Mouse (Mus musculus) gastrocnemius, postnatal 4 days (tissue): ENCODE measurements around the gene Npm1. TPM values are rescaled to one million over a fixed set of nuclear protein-coding genes. Genes with fewer than 3 reads are reported as not detected.

Experiments
- DNase-seq, 2 experiments: peaks; one replicate each; pipeline ENCODE4 v3.0.0; 2021 to 2022; ENCODE audit warnings: low spot score in 2 of 2, mixed read lengths in 2 of 2
- total RNA-seq, 2 experiments: library from RNA; stranded (reverse); gene quantifications; 2 replicates each; pipeline ENCODE4 v1.2.3; 2021

Gene Npm1
- total RNA-seq, 2 experiments from 2014 or later: 331 to 334 TPM

- no peak for DNase-seq
Measured at GRCm38 (mm10) chr11:33181804-33182203, 18.8 kb upstream of the Npm1 start.

DNA sequence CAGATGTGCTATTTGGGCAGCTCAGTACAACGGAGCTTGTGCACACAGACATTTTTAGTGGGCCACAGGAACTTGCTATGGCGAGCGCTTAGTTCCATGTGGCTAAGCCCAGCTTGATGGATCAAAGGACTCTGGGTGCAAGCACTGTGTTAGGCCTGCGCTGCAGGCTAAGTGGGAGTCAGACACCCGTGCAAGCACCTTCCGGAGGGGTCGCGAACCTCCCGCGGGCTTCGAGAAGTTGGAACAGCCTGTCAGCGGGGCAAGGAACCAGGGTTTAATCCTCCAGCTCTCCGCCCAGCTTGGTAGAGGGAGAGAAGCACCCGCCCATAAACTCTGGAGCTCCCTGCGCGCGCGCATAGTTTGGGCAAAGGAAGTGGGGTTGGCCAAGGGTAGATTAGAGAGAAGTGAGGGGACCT is 17.7 kb upstream of the Npm1 start:
- DNase-seq: no peak

DNA sequence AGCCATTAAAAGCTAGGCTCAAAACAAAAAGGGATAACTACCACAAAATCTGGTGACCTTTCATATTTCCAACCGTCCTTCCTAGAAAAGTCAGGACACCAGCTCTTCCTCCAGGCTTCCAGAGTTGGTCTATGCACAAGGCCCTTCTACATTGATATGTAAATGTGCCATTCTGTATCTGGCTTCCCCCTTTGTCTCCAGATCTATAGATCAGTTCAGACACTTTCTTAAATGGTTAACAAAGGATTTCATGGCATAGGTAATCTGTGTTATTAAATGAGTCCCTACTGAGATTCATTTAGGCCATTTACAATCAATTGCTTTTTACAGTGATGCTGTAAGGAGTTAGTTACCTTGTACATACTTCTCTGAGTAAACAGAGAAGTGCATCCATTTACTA is 16.8 kb upstream of the Npm1 start:
- no peak for DNase-seq

DNA sequence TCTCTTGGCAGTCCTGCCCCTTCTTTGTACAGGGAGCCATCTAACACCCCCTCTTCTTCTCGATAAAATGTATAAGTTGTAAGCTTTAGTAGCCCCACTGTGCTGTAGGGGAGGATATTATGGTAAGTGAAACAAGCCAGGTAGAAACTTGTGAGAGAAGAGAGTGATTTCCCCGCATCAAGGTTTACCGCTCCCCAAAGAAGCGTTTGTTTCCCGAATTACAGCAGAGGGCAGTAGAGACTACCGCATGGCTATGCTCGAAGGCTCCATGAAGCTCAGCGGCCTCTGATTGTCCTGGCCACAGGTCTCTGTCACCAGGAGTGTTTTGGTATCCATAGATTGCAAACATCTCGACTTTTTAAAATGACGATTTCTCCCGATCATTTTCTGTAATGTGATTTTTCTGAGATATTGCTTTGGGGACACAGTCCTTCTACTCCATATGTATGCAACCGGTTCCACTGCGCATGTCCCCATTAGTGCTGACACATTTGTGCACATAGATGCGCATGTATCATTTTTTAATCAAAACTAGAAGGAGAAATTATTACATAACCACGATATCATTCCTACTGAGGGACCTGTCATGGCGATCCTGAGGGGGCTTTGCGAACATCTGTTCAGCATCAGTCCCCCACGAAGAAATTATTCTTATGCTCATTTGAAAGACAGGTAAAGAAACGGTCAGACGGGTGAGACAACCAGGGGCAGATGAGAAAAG is 13.7 kb upstream of the Npm1 start:
- peak in 1 of 2 experiments; percentile 34 for DNase-seq

GRCm38 (mm10) chr11:33175768-33176167 is 12.8 kb upstream of the Npm1 start:
- DNase-seq: no peak

DNA sequence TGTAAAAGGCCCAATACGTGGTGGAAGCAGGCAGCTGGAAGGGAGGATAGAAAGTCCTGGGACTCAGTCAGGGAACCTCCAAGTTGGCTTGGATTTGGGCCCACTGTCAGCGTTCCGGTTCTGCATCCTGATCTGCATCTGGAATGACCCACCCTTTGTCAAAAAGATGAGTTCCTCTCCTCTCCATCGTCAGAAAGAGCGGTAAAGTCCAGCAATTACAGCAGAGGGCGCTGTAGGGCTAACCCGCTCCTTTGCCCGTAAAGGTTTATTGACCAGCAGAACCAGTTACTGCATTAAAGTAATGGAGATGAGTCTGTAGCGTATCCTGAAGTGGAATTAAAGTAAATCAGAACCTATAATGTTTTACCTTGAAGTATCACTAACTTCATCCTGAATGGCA is 7.5 kb upstream of the Npm1 start:
- peak in 1 of 2 experiments; percentile 44 for DNase-seq

DNA sequence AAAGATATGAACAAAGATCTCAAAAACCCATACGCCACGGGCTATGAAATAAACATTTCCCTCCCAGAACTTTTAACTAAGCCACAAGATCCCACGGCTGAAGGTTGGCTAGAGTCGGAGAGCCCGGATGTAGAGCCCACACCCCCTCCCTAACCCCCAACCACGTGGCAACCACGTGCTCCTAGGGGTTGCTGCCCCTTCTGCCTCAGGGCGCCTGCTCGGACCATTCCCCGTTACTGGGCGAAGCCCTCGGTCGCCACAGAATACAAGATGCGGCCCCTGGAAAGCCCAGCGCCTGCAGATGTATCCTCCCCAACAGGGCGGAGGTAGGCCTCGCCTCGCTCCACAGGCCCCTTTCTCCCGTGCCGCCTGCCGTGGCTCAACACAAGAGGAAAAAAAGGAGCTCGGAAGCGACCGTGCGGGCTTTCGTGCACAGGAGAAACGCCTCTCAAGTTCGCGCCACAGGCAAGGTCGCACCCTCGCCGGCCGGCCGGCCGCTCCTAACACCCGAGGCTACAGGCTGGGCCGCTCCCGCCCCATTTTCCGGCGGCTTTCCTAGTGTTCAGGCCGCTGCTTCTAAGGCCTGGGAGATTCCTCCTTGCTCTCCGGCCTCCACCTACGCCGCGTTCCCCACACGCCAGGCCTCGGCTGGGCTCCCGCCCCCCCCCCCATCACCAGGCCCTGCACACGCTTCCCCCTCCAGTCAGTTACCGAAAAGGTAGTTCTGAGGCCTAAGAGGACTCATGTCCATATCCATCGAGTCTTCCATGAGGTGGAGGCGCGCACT is 602 bp downstream of the Npm1 start:
- DNase-seq: peak; percentile 64 to 76

DNA sequence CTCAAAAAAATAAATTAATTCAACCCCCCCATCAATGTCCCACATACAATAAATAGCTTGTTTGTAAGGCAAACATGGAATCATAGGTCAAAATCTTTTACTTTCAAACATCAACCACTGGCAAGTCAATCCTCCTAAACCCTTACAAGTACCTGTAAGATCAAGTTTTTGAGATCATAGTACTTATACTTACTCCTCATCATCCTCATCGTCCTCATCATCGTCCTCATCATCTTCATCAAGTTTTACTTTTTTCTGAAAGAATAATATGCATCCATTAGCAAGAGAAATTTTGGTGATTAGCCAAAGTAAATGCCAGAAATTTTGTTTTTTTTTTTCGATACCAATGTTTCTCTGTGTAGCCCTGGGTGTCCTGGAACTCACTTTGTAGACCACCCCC is 3.3 kb downstream of the Npm1 start:
- no peak for DNase-seq

DNA sequence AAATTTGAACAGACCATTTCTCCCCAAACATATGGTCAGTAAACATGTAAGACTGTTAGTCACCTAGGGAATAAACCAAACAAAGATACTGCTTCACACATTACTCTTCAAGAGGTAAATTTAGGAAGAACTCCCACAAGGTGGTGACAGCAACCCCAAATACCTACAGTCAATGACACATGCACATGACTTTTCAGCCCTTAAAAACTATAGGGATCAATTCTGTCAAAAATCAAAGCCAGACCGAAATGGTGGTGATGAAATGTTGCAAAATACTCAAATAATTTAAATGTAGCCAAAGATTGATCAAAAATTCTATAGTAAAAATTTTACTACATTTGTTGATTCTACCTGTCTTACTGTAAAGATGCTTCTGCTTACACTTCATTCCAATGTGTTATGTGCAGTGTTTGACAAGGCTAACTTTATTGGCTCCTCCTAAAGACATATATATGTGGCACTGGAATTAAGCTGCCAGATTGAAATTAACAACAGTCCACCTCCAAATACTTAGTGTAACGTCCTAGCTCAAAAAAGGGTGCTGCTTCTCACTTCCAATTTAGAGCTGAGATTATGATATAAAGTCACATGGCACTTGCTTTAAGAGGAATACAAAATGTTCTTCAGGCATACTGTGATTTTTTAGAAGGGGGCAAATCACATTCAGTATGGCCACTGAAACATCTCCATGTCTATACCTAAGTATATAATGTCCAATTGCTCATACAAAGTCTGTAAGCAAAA is 5.4 kb downstream of the Npm1 start:
- no peak for DNase-seq

GRCm38 (mm10) chr11:33156436-33157015 is 6.5 kb downstream of the Npm1 start:
- DNase-seq: no peak

DNA sequence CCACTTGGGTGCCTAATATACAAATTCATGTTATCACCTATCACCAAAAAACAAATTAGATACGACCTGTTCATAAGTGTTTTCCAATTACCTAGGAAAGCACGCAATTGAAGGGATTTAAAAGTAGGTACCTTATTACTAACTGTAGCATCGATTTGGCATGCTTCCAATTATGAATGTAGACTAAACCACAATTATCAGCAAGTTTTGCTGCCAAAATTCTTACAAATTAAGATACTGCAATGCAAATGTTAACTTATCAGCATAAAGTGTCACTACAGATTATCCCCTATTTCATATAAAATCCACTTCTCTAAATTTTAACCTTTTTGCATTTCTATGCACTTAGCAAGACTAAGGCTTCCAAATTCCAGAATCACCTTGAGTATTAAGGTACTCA is 8.5 kb downstream of the Npm1 start:
- no peak for DNase-seq

DNA sequence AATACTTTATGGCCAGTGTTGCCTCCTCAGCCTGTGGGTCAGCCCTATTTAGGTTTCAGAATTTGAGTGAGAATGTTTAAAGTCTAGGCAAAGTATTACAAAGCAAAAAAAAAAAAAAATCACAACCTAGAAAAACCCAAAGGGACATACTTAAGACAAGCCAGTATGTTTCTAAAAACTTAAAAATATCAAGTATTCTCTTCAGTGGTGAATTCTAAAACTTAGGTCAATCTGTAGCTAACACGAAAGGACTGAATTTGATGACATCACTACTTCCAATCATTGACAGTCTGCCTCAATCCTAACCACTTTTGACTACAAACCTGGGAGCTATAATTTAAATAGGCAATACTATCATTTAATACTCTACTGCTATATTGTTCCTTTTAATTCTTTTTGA is 10.0 kb downstream of the Npm1 start:
- DNase-seq: no peak

- DNase-seq: no peak
Measured at GRCm38 (mm10) chr11:33151780-33152145, 11.2 kb downstream of the Npm1 start.

DNA sequence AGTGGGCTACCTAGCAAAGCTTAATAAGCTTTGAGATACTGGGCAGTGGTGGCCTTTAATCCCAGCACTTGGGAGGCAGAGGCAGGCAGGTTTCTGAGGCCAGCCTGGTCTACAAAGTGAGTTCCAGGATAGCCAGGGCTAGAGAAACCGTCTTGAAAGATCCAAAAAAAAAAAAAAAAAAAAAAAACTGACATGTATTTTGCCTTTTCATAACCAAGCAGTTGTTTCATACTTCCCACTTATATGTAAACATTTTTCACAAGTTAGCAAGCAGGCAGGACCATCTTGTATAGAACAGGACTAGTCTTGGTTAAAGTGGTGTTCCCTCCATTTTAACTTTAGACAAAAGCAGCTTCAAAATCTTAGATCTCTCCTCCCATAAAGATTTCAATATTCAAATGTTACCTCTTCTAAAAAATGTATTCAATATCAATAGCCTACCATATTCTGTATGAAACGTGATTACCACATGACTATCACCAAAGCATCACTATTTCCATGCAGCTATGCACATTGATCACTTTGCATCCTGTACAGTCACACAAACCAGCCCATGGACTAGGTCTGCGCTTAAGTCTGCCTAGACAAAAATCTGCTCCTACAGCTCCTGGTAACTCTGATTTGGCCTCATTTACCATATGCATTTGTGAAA is 11.8 kb downstream of the Npm1 start:
- no peak for DNase-seq

DNA sequence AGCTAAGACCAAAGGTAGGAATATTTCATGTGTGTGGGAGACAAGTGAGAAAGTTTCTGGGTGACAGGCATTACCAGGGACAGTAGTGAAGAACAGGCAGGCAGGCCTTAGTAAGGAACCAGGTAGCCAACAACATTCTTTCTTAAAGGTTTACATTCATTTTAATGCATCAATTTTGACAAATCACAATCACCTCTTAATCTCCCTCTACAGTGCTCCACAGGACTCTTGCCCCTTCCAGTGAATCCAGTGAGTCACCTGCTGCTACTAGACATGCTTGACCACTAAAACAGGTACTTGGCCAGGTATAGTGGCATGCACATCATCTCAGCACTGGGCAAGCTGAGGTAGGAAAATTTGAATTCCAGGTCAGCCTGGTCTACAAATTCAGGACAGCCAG is 12.6 kb downstream of the Npm1 start:
- no peak for DNase-seq

- DNase-seq: no peak
Measured at GRCm38 (mm10) chr11:33149453-33149852, 13.6 kb downstream of the Npm1 start.

DNA sequence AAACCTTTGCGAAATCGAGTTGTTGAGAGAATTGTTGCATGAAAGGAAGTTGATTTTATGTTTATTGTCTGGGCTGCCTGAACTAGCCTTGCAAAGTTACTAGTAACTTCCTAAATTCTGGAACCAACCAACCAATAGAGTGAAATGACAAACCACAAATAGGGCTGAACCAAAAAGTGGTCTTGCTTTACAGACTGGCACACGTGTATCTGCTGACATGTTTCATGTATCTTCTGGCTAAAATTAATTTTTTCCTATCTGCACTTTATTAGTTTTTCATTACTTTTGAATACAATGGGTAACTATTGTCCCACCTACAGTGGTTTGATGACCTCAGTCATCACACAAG is 13.9 kb downstream of the Npm1 start:
- DNase-seq: no peak

DNA sequence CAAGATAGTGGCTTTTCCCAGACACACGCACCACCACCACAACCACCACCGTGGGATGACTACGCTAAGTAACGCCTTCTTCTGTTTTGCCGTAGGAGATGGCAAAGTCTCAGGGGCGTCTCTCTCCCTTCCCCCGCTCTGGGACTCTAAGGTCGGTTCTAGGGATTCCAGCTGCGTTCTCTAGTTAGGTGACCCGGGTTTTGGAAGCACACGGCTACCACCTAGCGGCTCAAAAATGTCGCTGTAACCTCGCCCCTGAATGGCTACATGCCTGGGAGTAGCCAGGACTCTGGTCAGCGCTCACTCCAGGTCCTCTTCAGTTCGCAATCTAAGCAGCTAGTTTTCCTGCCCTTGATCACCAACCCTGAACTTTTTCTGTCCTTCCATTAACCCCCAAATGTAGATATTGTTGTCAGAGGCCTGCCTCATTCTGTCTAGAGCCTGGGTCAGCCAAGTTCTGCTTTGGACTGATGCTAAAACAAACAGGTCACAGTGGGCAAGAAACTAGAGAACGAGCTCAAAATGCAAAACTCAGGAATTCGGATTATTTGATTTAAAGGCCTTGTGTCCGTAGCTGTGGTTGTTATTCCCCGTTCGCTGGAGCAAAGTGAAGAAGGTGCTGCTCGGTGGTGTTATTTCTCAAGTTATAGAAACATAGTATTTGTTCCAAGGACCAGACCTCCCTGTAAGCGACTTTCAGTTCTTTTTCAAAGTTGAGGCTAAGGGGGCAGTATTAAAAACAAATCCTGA is 14.5 kb downstream of the Npm1 start:
- DNase-seq: peak; percentile 52 to 77

GRCm38 (mm10) chr11:33147572-33148337 is 15.3 kb downstream of the Npm1 start:
- DNase-seq: peak; percentile 60 to 68

DNA sequence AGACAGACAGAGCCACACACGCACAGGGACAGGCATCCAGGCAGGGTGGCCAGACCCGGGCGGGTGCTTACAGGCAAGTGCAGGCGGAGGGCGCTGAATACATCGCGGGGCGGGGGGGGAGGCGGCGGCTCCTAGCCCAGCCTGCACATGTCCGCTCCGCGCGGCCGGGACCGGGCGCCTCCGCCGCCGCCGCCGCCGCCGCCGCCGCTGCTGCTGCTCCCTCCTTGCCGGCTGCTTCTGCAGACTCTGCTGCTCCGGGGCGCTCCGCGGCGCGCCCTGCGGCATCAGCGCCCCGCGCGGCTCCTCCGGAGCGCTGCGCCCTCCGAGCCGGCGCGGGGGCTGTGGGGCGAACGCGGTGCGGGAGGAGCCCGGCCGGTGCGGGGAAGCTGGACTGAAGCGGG is 15.8 kb downstream of the Npm1 start, which contains the start of gene Fgf18:
TSS of gene Fgf18 (minus strand) at position 230 of the 401 bp plus-strand sequence.
- peak in 1 of 2 experiments; percentile 45 for DNase-seq
